Mouse (Mus musculus): Measurements from ENCODE around the gene Ttc29. TPM values are rescaled to one million over a fixed set of nuclear protein-coding genes. Genes with fewer than 3 reads are reported as not detected.

Ttc29 gene
- polyA plus RNA-seq, 1 experiment from 2014 or later: not detected

DNA sequence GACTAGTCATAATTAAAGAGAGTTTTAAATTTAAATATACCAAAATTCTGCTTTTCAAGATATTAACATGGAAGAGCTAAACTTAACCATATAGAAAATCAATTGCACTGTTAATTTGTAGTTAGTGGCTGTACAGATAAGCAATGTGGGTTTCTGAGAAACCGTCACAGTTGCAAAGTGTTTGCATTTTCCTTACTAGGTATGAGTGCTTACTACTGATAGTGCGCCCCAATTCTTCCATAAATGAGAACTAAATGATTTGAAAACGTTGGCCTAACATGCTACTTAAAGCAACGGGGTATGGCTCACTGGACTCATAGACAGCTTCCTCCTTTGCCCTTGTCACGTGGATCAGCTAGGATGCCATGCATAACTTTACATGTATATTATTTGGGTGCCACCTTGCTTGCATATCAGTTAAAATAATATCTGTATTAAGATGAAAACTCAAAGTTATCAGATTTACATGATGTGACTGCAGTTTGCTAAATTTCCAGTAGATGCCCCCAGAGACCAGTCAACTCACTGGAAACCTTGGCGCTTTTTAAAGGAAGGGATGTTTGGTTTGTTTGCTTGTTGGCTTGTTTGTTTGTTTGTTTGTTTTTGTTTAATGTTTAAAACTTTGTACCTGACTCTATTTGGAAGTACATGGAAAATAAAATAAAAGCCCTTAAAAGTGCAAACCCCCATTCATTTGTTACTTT is 25.0 kb downstream of the Ttc29 start:
- 63% methylated on average over 6 of the region's 6 CpGs for WGBS

DNA sequence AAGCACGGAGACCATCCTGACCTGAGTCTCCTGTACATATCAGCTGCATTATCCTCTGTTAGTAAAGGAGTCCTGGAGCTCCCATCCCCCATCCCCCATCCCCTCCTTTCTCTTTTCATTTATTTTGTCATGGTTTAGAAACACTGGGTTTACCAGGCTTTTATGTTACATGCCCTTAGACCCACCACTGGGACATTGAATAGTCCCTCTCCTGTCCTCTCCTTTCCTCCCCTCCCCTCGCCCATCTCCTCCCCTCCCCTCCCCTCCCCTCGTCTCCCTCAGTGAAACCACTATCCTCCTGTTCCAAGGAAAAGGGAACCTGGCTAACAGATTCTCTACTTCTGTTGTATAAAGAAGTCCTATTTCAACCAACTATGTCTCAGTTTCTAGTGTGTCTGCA is 38.0 kb downstream of the Ttc29 start:
- WGBS: 45% methylated on average over 3 of the region's 3 CpGs
- Histone ChIP-seq H3K4me2 (no peak overlapping the region), H3K27ac (no peak overlapping the region), H3K4me3 (replicated peaks) (no peak overlapping the region), H3K27me3 (no peaks in the 10 kb centered on the region), H3K9me3 (replicated peaks) (no peaks in the 10 kb centered on the region), H3K4me1 (no peaks in the 10 kb centered on the region), H3K9ac (no peak overlapping the region), H3K36me3 (no peaks in the 10 kb centered on the region)
- ATAC-seq (replicated peaks; ENCODE audit: low FRiP score): no peak

More for the DNA sequence above, 25.0 kb downstream of the Ttc29 start:
- Histone ChIP-seq H3K9me3 (replicated peaks) (no peaks in the 10 kb centered on the region), H3K9ac (no peak overlapping the region), H3K27me3 (no peaks in the 10 kb centered on the region), H3K27ac (no peak overlapping the region), H3K36me3 (no peaks in the 10 kb centered on the region), H3K4me3 (replicated peaks) (no peak overlapping the region), H3K4me1 (no peaks in the 10 kb centered on the region), H3K4me2 (no peak overlapping the region)
- ATAC-seq (replicated peaks; ENCODE audit: low FRiP score): no peak

- WGBS: 90% methylated on average over 4 of the region's 4 CpGs
- H3K9me3 ChIP-seq (replicated peaks): no peaks in the 10 kb centered on the region
- no peaks in the 10 kb centered on the region for H3K4me1 ChIP-seq
- H3K4me3 ChIP-seq (replicated peaks): no peak overlapping the region
- H3K27me3 ChIP-seq: no peaks in the 10 kb centered on the region
- no peak overlapping the region for H3K9ac ChIP-seq
- ATAC-seq (replicated peaks; ENCODE audit: low FRiP score): no peak
- no peak overlapping the region for H3K4me2 ChIP-seq
- H3K36me3 ChIP-seq: no peaks in the 10 kb centered on the region
- H3K27ac ChIP-seq: no peak overlapping the region
These were observed 41.3 kb downstream of the Ttc29 start for GRCm38 (mm10) chr8:78254374-78254773.

DNA sequence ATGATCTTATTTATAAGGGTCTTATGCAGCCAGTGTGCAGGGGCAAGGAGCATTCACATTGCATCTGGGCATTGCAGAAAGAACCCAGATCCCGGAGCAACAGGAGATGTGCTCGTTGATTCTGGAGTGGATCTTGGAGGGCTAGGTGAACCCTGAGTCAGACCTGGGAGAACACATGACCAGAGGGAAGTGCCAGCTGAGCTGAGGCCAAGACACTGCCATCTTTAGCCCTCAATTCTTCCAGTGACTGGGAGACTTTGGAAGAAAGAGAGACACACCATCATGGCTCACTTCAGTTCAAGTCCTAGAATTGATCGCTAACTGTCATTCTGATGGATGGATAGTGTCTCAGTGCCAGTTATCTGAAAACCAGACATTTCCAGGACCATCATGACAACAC is 41.9 kb downstream of the Ttc29 start:
- H3K9ac ChIP-seq: no peak overlapping the region
- no peak overlapping the region for H3K4me3 ChIP-seq (replicated peaks)
- ATAC-seq (replicated peaks; ENCODE audit: low FRiP score): no peak
- no peaks in the 10 kb centered on the region for H3K9me3 ChIP-seq (replicated peaks)
- H3K36me3 ChIP-seq: no peaks in the 10 kb centered on the region
- H3K4me1 ChIP-seq: no peaks in the 10 kb centered on the region
- no peak overlapping the region for H3K4me2 ChIP-seq
- no peaks in the 10 kb centered on the region for H3K27me3 ChIP-seq
- H3K27ac ChIP-seq: no peak overlapping the region
- whole genome bisulfite sequencing: 93% methylated on average over 3 of the region's 3 CpGs

DNA sequence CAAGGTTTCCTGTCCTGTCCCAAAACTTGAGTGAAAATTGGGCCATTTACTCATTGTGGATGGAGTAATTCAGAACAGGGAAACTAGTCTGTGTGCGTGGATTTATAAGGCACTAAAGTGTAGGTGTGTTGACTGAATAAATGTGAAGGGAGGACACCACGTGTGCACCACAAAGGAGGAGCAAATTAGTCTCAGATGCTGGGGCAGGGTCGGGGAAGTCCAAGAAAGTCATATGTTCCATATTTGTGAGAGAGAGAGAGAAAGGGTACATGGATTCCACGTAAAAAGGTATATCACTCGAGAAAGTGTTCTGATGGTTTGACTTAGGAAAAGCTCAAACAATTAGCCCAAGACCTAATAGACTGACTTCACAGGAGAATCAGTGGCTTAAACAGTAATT is 52.4 kb downstream of the Ttc29 start:
- 81% methylated on average over 5 of the region's 5 CpGs for WGBS
- Histone ChIP-seq H3K4me3 (replicated peaks) (no peak overlapping the region), H3K27me3 (no peaks in the 10 kb centered on the region), H3K36me3 (no peaks in the 10 kb centered on the region), H3K27ac (no peak overlapping the region), H3K9ac (no peak overlapping the region), H3K4me1 (peaks cover 9% of the 10 kb centered on the region), H3K4me2 (no peak overlapping the region), H3K9me3 (replicated peaks) (no peaks in the 10 kb centered on the region)
- no peak for ATAC-seq (replicated peaks; ENCODE audit: low FRiP score)

DNA sequence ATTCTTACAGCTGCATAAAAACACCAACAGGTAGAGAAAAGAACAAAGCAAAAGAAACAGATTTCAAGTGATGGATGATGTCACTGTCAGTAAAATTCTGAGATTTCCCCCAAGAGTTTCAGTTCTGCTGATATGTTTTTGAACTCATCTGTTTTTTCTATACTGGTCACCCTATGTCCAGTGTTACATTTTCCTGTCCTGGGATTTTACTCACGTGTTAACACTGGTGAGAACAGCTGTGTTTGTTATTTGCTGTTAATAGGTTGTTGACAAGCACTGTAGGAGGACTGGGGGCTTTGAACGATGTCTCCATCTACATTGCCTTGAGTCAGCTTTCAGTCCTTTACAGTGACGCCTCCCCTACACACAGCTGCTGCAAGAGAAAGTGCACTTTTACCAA is 53.1 kb downstream of the Ttc29 start:
- Histone ChIP-seq H3K36me3 (no peaks in the 10 kb centered on the region), H3K27ac (no peak overlapping the region), H3K9ac (no peak overlapping the region), H3K4me3 (replicated peaks) (no peak overlapping the region), H3K27me3 (no peaks in the 10 kb centered on the region), H3K4me2 (no peak overlapping the region), H3K9me3 (replicated peaks) (no peaks in the 10 kb centered on the region), H3K4me1 (peaks cover 9% of the 10 kb centered on the region)
- 32% methylated on average over 3 of the region's 3 CpGs for WGBS
- ATAC-seq (replicated peaks; ENCODE audit: low FRiP score): no peak

GRCm38 (mm10) chr8:78267894-78268411 is 54.9 kb downstream of the Ttc29 start:
- H3K4me2 ChIP-seq: 0 out of 2 replicates have a peak overlapping the region, but pooled peaks have one; percentile 7
- 7% methylated on average over 7 of the region's 7 CpGs for WGBS
- no peaks in the 10 kb centered on the region for H3K27me3 ChIP-seq
- H3K36me3 ChIP-seq: no peaks in the 10 kb centered on the region
- H3K9me3 ChIP-seq (replicated peaks): no peaks in the 10 kb centered on the region
- H3K4me1 ChIP-seq: peaks cover 14% of the 10 kb centered on the region
- H3K4me3 ChIP-seq (replicated peaks): no peak overlapping the region
- peak overlapping the region; percentile 56 for H3K27ac ChIP-seq
- H3K9ac ChIP-seq: no peak overlapping the region
- ATAC-seq (replicated peaks; ENCODE audit: low FRiP score): peak; percentile 79

GRCm38 (mm10) chr8:78269281-78269680 is 56.2 kb downstream of the Ttc29 start:
- Histone ChIP-seq H3K27ac (no peak overlapping the region), H3K4me3 (replicated peaks) (no peak overlapping the region), H3K4me1 (peaks cover 14% of the 10 kb centered on the region), H3K27me3 (no peaks in the 10 kb centered on the region), H3K36me3 (no peaks in the 10 kb centered on the region), H3K9ac (no peak overlapping the region), H3K4me2 (no peak overlapping the region), H3K9me3 (replicated peaks) (no peaks in the 10 kb centered on the region)
- ATAC-seq (replicated peaks; ENCODE audit: low FRiP score): no peak
- WGBS: 88% methylated on average over 10 of the region's 10 CpGs

DNA sequence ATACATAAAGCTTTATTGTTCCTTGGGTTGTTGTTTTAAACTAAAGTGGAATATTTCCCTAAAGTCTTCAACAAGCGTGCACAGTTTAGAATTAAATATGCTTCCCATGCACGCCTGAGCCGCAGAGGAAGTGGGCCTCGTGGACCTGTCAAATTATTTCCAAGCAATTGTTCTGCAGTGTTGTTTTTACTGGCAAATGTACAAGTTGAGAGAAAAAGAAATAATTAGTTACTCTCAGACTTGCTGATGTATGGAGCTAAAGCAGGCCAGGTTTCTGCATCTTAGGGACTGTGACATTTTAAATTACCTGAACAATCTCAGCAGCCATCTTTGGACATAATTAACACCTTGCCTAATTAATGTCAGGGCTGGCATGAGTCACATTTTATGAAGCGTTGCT is 58.3 kb downstream of the Ttc29 start:
- WGBS: 31% methylated on average over 5 of the region's 5 CpGs
- Histone ChIP-seq H3K4me1 (peaks cover 14% of the 10 kb centered on the region), H3K36me3 (no peaks in the 10 kb centered on the region), H3K27ac (peak overlapping the region; percentile 57), H3K9ac (no peak overlapping the region), H3K27me3 (no peaks in the 10 kb centered on the region), H3K4me2 (no peak overlapping the region), H3K9me3 (replicated peaks) (no peaks in the 10 kb centered on the region), H3K4me3 (replicated peaks) (no peak overlapping the region)
- 0 out of 2 replicates have a peak, but pooled peaks have one; percentile 40 for ATAC-seq (replicated peaks; ENCODE audit: low FRiP score)

DNA sequence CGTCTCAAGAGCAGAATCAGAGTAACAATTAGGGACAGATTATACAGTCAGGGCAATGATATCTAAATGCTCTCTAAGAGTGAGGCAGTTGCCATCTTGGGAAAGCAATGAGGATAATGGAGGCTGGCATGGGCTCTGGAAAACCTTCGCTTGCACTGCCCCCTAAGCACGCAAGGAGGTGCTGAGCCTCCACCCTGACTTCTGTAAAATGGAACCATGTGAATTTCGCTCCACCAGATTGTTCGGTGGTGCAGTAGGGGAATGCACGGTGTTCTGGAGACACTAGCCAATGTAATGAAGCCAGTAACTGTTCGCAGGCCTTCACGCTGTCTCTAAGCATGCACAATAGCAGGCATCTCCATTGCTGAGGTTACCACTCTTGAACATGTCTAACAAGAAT is 63.0 kb downstream of the Ttc29 start:
- ATAC-seq (replicated peaks; ENCODE audit: low FRiP score): no peak
- Histone ChIP-seq H3K27ac (no peak overlapping the region), H3K27me3 (no peaks in the 10 kb centered on the region), H3K4me3 (replicated peaks) (no peak overlapping the region), H3K9me3 (replicated peaks) (no peaks in the 10 kb centered on the region), H3K4me2 (no peak overlapping the region), H3K36me3 (no peaks in the 10 kb centered on the region), H3K4me1 (peaks cover 5% of the 10 kb centered on the region), H3K9ac (no peak overlapping the region)
- WGBS: 94% methylated on average over 8 of the region's 8 CpGs

DNA sequence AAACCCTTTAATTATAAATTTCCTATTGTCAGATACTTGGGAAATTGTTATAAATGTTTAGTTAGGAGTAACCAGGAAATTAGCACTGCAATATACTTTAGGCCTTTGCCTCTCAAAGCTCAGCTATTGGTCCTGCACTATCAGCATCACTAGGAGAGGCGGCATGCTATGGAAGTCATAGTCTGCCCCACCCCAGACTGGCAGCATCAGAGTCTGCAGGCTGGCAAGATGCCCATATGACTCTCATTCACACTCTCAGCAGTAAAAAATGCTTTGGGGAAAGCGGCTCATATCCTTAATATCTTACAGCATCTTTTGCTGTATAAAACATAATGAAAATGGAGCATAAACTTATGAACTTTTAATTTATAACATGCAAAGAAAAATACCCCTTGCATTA is 64.3 kb downstream of the Ttc29 start:
- WGBS: 82% methylated on average over 2 of the region's 2 CpGs
- Histone ChIP-seq H3K36me3 (no peaks in the 10 kb centered on the region), H3K9ac (no peak overlapping the region), H3K27ac (no peak overlapping the region), H3K4me2 (no peak overlapping the region), H3K4me3 (replicated peaks) (no peak overlapping the region), H3K4me1 (no peaks in the 10 kb centered on the region), H3K27me3 (no peaks in the 10 kb centered on the region), H3K9me3 (replicated peaks) (no peaks in the 10 kb centered on the region)
- ATAC-seq (replicated peaks; ENCODE audit: low FRiP score): no peak

GRCm38 (mm10) chr8:78278598-78278997 is 65.5 kb downstream of the Ttc29 start:
- WGBS: 87% methylated on average over 5 of the region's 5 CpGs
- no peak overlapping the region for H3K9ac ChIP-seq

GRCm38 (mm10) chr8:78284805-78285204 is 71.7 kb downstream of the Ttc29 start:
- Histone ChIP-seq H3K27me3 (no peaks in the 10 kb centered on the region), H3K9ac (no peak overlapping the region), H3K4me3 (replicated peaks) (no peak overlapping the region), H3K27ac (no peak overlapping the region), H3K9me3 (replicated peaks) (no peaks in the 10 kb centered on the region), H3K36me3 (no peaks in the 10 kb centered on the region), H3K4me2 (no peak overlapping the region), H3K4me1 (no peaks in the 10 kb centered on the region)
- no peak for ATAC-seq (replicated peaks; ENCODE audit: low FRiP score)
- 84% methylated on average over 2 of the region's 2 CpGs for WGBS

More at GRCm38 (mm10) chr8:78278598-78278997, 65.5 kb downstream of the Ttc29 start:
- Histone ChIP-seq H3K4me2 (no peak overlapping the region), H3K9me3 (replicated peaks) (no peaks in the 10 kb centered on the region), H3K27ac (no peak overlapping the region), H3K4me1 (no peaks in the 10 kb centered on the region), H3K27me3 (no peaks in the 10 kb centered on the region), H3K4me3 (replicated peaks) (no peak overlapping the region), H3K36me3 (no peaks in the 10 kb centered on the region)
- ATAC-seq (replicated peaks; ENCODE audit: low FRiP score): no peak

All from kidney, embryonic 15.5 days (tissue).